Mouse (Mus musculus) CD4-positive naive resting alpha-beta T cell, adult 57 days (primary cell): ENCODE results near the gene Kdm5c. TPM values are rescaled to one million over a fixed set of nuclear protein-coding genes. Genes with fewer than 3 reads are reported as not detected.

Experiments used
- total RNA-seq: library from RNA; stranded (reverse); gene quantifications from one replicate; pipeline ENCODE4 v1.2.4, GENCODE M21; 2023

Gene Kdm5c
- 132 TPM for total RNA-seq

DNA sequence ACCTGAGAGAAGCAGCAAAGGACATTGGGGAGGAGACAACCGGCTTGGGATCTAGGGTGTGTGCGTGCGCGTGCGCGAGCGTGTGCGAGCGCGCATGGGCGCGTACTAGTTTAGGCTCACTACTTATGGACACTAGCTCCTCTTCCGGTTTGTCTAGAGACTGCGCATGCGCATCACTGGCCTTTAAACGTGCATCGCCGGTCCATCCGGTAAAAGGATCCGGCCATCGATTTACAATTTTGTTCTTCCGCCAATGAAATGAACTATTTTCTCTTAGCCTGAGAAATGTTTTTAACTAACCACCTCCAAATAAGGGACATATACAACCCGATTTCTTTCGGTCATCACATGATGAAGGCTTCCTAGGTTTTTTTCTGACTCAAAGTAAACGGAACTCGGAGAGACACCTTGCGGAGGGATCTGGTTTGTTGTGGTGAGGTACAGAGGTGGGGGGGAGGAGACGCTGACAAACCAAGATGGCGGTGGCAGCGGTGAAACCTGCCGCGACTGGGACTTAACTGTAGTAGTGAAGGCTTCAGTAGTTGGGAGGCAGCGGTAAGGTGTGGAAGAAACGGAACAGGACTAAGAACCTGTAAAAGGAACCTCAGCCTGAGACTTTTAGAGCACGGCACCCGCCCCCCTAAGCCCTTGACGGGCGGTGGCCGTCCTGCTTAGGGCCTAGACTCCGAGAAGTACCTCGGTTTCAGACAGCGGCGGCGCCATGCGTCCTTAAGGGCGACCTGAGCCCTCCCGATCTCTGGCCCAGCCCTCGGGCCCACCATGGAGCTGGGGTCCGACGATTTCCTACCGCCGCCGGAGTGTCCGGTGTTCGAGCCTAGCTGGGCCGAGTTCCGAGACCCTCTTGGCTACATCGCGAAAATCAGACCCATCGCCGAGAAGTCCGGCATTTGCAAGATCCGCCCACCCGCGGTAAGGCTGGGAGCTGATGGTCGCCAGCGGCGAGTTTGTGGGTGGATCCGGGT is at the start of gene Kdm5c:
Gene Kdm5c (plus strand): TSS at position 240 of the 983 bp plus-strand sequence.

Other genes starting within 250 kb of the Kdm5c start
- gene Hsd17b10, start 231.2 kb upstream of the Kdm5c start, total RNA-seq = 46.7 TPM
- 0.65 TPM for gene Ribc1, start 216.7 kb upstream of the Kdm5c start, total RNA-seq
- gene Smc1a, start 216.6 kb upstream of the Kdm5c start, total RNA-seq = 111 TPM
- 0.68 TPM for gene Iqsec2, start 88.8 kb upstream of the Kdm5c start, total RNA-seq
- gene Kantr, start 94.5 kb downstream of the Kdm5c start, total RNA-seq = 13.3 TPM
- gene Tspyl2, start 109.4 kb downstream of the Kdm5c start, total RNA-seq = 58.3 TPM
- gene Gpr173, start 135.7 kb downstream of the Kdm5c start, total RNA-seq = not detected